Mouse (Mus musculus): ENCODE measurements around the gene Spata45.

Spata45 gene

DNA sequence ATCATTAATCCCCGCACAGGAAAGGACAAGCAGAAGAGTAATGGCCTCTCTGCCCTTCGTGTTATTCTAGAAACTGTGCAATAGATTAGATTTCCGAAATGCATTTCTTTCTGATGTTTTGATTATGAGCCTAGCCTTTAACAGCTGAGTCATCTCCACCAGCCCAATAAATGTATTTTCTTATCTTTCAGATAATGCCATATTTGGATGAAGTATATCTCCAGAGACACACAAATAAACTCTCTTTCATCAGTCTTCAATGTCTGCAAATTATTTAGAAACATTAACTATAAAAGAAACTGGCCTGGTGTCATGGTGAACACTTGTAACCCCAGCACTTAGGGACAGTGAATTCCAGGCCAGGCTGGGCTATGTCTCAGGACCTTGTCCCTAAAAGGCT lies 6.2 kb downstream of the Spata45 start:
- no peak for DNase-seq

DNA sequence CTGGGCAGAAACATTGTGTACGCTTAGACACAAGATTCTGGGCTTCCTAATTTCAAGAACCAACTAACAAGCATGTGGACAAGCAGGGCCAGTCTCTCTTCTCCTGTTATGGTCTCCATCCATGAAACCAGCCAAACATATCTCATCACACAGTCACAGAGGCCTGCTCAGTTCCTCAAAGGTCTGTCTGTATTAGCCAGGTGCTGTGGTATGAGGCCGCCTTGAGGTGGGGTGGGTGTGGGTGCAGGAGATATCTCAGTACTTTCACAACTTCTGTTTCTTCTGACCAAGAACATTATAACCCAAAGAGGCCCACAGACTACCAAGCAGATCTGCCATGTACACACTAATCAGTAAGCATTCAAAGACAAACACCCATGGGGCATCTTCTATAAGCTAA lies 8.8 kb downstream of the Spata45 start:
- no peak for DNase-seq

DNA sequence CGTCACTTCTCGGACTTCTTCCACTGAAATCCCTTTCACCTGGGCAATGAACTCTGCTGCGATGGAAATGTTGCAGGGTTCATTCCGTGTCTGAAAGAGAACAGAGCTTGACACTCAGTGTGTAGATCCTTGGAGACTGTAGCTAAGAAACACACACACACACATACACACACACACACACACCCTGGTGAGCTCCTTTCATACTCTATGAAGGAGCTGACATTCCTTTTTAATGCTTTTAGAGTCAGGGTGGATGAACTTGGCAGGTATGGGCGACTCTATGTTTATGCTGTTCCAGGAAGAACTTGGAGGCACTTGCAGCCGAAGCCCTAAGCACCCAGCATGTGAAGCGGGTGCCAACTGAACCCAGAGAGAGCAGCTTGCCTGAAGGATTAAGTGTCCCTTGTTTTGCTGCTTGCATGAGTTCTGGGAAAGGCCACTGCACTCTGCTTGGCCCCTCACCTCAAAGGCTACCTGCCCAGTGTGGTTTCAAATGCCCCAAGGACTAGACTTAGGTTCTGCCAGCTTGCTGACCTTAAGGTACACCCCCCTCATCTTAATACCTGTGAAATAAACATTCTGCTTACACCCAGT lies 9.9 kb downstream of the Spata45 start:
- no peak for DNase-seq

DNA sequence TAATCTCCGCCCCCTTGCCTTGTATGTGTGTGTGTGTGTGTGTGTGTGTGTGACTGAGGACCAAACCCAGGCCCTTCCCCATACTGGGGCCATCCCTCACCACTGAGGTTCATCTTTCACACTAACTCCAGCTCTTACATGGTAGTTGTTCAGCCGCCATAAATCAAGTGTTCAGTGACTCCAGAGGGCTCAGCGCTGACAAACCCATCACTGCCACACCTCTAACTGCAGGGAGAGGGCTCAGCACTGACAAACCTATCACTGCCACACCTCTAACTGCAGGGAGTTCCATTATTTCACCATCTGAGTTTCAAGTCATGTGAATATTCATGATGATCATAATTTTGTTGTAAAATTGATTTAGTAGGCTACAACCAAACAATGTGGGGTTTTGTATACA lies 17.1 kb downstream of the Spata45 start:
- DNase-seq, result no peak

DNA sequence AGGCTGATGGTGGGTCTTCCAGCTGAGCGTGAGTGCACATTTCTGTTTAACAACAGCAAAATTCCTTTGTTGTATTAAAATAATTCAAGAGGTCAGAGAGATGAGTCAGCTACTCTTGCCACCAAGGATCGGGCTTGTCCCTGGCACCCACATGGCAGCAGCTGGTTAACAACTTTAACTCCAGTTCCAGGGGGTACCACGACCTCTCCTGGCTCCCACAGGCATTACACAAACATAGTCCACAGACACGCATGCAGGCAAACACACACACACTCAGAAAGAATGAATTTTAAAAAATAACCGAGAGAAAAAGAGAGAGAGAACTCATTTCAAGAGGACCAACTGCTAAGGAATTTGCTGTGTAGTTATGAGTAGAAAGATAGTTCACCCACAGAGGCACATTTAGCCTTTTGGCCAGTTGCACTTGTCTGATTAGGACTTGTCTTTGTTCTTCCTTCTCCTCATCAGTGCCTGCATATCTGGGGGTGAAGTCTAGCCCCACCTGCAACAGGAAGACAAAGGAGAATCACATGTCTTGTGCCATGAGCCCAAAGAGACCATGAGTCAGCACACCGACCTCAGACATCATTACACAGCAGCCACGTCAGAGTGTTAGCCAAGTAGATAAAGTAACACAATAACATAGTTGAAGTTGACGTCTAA lies 18.6 kb downstream of the Spata45 start:
- peak; percentile 22 for DNase-seq

DNA sequence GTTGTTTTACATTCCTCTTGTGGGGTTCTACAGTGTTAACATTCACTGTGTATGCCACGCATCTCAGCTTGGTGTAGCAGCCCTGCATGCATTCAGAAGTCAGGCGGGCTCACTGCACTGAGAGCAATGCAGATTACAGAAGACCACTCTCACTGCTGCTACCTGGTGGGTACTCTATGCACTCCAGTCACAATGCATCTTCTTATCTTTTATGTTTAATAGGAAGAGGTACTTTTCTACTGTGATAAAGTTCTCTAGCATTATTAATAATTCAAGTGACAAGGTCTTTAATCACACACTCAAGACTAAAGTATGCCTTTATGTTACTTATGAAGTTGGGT lies 19.1 kb downstream of the Spata45 start:
- DNase-seq, result no peak

DNA sequence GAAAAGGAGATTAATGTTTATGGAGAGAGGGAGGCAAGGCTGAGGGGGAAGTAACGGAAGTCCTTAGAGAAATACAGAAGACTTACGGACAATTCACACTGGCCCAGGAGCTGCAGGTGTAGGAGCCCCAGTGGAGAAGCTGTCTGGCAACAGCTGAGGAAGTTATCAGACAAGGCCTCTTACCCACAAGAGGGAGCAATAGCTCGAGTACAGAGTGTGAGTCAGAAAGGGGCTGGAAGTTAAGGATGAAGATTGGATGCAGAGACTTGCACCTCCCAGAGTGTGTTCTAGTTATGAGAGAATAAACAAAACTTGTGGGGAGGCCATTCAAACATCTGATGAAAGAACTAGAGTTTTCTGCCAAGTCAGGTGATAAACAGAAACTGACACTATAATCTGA lies 21.0 kb downstream of the Spata45 start:
- DNase-seq, result no peak

DNA sequence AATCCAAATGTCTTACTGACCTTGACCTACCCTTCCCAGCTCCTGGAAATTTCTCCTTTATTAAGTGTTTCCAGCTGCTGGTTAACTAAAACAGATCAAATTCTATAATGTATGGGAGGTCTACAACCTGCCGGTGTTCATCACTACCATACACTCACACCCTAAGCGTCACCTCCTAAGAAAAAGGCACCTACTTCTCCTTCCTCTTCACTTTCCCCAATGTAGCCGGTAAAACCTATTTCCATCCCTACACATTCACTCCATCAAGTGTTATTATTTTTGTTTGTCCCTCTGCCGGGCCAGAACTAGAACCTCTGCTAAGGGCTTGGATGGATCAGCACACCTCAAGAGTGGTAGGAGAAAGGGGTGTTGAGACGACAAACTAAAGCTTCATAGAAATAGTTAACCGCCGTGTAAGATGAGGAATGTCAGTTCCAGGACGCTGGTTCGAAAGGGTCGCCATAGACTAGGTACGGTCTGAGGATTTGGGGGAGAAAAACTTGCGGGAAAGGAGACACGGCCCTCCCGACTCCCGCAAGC lies 25.9 kb downstream of the Spata45 start:
- no peak for DNase-seq

DNA sequence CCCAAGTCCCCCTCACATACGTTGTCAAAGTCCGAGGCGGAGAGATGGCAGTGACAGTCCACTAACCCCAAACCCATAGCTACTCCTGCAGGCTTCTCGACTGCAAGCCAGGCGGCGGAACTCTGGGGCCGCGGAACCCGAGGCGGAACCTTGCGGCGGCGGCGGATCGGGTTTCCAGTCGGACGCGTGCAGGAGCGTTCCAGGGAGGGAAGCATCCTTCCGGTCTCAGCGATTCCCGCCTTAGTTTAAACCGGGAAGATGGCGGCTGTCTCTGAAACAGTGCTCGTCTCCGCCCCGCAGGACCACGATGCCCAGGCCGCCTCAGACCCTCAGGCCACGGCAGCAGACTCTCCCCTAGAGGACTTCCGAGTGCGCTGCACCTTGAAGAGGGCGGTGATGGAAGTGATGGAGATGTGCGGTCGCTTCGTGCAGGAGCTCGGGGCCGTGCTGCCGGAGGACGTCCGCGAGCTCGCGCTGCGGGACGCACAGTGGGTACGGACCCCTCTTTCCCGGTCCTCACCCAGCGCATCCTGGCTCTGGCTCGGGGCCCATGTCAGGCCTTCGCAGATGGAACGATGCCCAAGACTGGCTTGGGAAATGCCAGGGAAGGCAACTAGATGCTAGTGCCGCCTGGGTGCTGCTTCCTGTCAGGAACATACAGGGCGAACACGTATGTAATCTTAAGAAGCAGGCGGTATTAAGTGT lies 26.5 kb downstream of the Spata45 start, which contains the start of the genes Tatdn3 and Nsl1:
Tatdn3 (minus strand) TSS at position 152 of the 705 bp plus-strand sequence.
Nsl1 (plus strand) TSS at position 232 of the 705 bp plus-strand sequence.
- peak; percentile 94 for DNase-seq

DNA sequence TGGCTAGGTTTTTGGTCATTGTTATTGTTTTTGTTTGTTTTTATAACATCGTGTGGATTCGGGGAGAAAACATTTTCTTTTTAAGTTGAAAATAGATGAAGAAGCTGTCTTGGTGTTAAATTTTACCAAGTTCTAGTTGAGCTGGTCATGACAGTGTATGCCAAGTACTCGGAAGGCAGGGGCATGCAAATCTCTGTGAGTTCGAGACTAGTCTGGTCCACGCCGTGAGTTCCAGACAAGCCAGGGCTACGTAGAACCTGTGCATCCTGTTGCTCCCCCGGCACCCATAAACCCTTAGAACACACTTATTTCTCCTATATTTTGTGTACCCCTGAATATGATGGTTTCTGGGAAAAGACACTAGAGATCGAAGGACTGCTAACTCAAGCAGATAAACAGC lies 27.3 kb downstream of the Spata45 start:
- DNase-seq, result no peak

DNA sequence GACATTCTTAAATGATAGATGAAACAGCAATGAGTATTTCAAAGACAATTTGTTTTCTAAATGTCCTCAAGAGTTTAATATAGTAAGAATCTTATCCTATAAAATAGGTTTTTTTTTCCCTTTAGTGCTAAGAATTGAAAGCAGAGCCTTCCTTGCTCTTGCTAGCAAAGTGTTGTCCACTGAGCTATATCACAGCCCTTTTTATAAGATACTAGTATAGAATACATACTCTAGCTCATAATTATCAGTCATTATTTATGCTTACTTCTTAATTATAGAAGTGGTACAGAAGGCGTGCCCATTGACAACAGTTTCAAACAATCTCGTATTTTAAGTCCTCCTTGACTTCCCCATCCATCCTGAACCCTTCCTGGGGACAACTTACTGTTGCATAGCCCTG lies 28.1 kb downstream of the Spata45 start:
- DNase-seq, result no peak

DNA sequence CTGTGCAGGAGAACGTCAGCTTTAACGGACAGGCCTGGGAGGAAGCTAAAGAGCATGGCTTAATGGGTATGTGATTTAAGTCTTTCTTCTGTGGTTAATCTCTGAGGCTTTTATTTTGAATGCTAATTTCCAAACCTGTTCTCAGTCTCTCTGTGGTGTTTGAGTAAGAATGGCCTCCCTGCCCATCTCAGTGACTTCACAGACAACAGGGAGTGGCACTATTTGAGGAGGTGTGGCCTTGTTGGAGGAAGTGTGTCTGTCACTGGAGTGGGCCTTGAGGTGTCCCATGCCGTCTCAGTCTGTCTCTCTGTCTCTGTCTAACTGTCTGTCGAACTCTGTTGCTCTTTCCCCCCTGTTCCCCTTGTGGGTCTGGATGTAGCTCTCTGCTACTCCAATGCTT lies 28.7 kb downstream of the Spata45 start:
- DNase-seq, result no peak

DNA sequence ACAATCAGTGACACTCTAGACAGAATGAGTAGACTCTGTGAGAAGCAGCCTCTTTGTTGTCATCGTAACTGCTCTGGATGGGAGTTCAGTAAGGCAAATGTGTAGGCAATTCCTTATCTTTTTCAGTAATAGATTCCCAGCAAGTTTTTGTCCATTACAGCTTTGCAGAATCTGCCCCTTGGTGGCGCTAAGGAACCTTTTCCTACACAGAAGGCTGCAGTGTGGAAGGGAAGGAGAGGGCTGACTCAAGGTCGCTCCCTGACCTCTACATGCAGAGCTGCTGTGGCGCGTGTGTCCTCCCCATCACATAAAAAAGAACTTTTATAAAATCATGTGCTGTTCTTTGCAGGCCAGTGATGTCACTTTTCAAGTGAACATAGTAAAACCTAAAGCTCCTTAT lies 31.9 kb downstream of the Spata45 start:
- no peak for DNase-seq

DNA sequence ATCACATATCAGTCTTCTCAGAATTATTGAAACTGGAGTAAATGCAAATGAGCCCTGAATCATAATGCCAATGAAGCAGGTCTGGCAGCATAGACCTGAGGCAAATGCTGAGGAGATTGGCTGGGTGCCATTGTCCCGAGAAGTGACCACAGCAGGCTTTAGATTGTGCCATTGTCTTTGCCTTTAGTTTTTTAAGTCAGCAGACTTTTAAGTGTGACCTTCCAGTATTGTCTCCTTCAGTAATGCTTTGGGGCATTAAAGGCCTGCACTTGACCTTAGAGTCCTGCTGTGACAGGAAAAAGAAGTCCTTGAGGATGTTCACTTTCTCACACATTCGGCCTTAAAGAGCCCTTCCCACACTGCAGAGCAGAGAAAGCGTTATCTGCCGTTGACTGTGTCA lies 33.8 kb downstream of the Spata45 start:
- no peak for DNase-seq

DNA sequence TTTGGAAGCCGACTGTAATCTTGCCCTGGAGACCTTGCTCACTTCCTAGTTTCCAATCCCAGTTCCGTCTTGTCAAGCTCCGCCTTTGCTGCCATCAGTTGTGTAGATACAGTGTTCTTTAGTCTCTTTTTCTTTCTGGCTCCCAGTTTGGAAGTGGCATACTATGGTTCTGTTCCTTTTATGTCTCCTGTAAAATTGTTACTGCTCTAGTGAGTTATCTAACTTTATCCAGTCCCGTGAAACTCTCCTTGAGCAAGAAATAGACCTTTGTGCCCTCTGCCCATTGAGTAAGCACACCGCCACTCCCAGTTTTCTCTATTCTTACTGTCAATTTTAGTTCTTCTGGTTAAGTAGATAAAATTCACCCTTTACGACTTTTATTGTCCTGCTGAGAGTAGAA lies 35.2 kb downstream of the Spata45 start:
- no peak for DNase-seq

DNA sequence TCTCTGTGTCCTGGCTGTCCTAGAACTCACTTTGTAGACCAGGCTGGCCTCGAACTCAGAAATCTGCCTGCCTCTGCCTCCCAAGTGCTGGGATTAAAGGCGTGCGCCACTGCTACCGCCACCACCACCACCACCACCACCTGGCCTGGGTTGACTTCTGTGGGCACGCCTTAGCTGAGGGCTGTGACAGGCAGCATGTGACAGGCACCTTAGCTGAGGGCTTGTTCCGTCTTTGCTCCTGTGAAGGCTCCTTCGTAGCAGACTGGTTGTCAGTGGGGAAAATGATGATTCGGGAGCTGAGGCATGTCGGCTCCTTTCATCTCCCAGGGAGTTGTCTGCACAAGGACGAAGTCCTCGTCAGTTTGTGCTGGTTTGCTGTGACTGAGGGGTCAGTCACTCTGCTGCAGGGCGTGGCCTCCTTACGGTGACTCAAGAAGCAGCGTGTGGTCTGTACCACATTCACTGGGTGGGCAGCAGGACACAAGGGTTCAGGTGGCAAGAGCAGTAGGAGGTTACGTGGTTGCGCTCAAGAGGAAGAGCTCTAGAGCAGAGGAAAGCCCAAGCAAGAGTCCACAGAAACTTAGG lies 36.0 kb downstream of the Spata45 start:
- DNase-seq, result no peak

DNA sequence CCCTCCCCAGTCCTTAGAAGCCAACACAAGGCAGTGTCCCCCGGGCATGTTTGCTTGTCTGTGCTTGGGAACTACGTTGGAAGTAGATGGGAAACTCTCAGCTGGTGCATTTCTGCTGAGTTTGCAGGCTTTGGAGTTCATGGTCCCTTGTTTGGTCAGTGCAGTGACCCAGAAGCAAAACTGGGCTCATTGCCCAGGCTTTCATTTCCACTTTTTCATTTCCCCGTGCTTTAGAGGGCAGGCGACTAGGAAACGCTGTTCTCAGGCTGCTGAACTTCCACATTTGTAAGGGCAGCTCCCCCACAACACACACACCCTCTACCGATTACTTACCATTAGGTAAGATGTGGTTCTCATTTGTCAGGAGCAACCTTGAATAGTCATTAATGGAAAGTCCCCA lies 36.6 kb downstream of the Spata45 start:
- DNase-seq, result no peak

DNA sequence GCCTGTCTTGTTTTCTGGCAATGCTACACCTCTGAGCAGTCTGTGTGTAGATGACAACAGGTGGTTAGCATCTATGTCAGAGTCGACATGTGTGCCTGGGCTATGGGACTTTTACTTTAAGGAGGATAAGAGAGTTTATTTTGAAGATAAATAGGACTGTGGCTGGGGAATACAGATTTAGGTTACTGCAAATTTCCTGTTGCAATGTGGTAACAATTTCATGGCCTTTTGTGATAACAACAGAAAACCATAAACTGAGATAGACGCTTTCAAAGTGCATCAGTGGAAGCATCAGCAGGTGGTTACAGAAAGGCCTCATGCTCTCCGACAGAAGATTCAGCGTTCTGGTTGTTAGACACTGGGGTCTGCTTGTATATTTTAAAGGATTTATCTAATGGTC lies 37.0 kb downstream of the Spata45 start:
- DNase-seq, result no peak

DNA sequence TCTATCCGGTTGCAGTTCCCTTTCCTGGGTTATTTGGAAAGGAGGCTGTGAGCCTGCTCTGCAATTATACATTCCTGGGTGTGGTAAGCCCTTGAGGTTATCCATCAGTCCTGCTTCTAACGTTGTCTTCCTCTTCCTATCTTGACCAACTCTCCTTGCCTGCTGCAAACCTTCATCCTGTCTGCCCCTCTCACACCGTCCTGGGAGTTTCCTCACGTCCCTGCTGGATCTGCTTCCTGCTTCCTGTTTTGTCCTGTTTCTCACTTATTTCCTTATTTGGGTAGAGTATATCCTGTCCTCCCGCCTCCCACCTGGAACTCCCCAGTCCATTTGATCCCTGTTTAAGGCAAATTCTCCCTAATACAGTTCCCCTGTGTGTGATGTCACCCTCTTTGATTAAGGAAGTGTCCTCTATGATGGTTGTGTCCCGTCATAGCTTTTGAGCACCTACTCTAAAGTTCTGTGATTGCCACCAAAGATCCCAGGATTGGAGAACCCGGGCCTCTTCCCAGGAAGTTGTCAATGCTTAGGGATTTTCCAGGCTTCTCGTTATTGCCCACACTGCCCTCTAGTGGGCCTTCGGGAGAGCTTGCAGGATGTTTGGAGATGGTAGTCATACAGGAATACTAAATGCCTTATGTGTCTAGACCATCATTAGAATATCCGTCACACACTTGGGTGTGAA lies 38.9 kb downstream of the Spata45 start:
- DNase-seq, result peak; percentile 30

DNA sequence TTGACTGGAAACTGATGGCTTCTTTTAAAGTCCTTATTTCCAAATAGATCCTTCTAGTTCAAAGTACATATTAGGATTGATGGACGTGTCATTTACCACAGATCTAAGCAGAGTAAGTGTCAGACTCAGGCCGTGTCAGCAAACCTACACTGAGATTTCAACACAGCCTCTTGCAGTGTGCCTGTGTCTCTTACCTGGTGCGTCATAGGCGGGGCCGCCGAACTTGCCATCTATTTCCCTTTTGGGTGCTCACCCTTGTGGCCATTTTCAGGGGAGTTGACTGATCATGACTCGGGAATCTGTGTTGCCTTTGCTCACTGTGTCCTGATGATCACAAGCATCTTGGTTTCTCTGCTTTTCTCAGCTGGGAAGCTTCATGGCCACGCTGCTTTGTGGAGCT lies 46.8 kb downstream of the Spata45 start:
- no peak for DNase-seq

DNA sequence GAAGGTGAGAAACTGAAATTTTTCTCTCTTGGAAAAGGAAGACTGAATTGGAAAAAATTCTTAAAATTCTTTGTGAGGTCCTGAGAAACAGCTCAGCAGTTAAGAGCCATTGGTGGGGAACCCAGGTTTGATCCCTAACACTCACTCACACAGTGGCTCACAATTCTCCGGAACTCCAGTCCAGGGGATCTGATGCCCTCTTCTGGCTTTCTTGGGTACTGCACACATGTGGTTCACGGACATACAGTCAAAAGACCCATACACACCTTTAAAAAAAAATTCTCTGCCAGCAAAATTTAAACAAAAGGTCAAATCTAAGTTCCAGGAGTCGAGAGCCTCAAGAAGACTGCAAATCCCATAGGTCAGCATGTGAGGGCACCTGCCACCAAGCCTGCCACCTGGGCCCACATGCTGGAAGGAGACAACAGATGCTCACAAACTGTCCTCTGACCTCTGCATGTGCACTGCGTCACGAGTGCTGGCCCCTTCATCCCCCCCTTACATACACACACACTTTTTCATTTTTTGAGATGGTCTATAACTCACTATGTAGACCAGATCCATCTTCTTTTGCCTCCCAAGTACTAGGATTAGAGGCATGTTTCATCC lies 48.6 kb downstream of the Spata45 start:
- DNase-seq, result peak; percentile 77

DNA sequence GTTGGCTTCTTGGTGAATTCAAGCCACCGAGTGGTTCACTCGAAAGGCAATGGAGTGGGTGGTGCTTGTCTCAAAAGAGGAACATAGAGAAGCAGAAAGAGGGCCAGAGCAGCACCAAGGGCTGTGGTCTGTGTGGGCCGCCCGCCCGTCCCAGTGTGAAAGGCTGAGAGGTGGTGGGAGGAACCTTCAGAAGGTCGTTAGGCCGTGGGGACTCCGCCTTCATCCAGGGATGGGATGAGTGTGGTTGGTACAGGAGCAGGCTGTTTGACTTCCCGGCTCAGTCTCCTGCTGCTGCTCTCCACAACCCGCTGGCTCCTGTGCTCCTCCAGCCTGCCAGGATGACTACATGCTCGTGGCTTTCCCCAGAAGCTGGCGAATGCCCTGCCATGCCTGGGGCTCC lies 49.2 kb downstream of the Spata45 start:
- DNase-seq, result no peak
